Mouse (Mus musculus) liver, postnatal 0 days (tissue): Measurements from ENCODE around the gene Cacna1a.

Experiments used
- CTCF ChIP-seq: sonication (generic); IDR thresholded peaks from 2 replicates; pipeline ENCODE4 v1.5.1; 2016; ENCODE audit warnings: antibody characterized with exemption, low read depth
- EP300 ChIP-seq: IDR thresholded peaks from 2 replicates; pipeline ENCODE4 v1.6.1; 2016; ENCODE audit warnings: antibody characterized with exemption, low read depth, mild to moderate bottlenecking

DNA sequence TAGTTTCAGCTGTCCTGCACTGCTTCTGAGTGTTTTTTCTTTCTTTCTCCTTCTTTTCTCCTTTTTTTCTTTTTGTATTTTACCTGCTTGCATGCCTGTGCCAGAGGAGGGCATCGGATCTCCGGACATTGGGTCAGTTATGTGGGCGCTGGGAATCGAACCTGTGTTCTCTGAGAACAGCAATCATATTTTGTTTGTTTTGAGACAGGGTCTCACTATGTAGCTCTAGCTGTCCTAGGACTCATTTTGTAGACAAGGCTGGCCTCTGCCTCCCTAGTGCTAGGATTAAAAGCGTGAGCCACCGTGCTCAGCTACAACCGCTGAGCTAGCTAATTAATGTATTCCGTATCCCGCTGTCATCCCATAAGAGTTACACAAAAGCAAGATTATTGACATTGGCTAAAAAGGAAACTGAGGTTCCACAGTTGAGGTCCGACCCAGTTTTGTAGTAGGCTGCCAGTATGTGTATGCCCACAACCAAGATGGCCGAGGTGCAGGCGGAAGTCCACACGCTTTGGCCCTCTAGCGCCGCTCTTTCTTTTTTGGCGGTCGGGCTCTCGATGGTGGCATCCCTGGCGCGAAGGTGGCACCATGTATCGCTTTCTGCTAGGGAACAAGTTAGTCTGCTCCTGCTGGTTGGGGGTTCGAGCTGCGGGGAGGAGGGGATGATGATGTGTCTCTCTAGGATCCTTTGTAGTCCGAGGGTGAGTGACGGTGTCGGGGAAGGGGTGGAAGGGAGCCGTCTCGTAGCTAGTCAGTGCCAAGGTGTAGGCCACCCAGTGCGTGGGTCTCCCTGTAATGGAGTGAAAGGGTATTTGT is 276.5 kb downstream of the Cacna1a start:
- TF ChIP-seq EP300 (no peak), CTCF (peak; percentile 74)
